Mouse (Mus musculus): ENCODE results near the gene Pank2.

GRCm38 (mm10) chr2:131253681-131254328, 8.5 kb upstream of the Pank2 start:
- TF ChIP-seq CTCF (IDR thresholded peaks at IDR 0.05; ENCODE audit: borderline replicate concordance, control insufficient read depth, extremely low read depth, insufficient read depth, low read length, poor library complexity) (peak; percentile 30; the same call in 1 of the 2 replicates), POLR2A (IDR thresholded peaks at IDR 0.05; ENCODE audit: control insufficient read depth, extremely low read depth, insufficient read depth, low read length, poor library complexity) (no peak)

Measured in thymus, adult 2 months (tissue).